Mouse (Mus musculus): ENCODE results near the gene Pcnx4. TPM values are rescaled to one million over a fixed set of nuclear protein-coding genes. Genes with fewer than 3 reads are reported as not detected.

Pcnx4 gene
- total and polyA plus RNA-seq, 2 experiments from 2014 or later: 21.3 to 22.7 TPM

- Histone ChIP-seq H3K4me2 (ENCODE audit: low read depth, low read length, poor library complexity, severe bottlenecking) (no peak overlapping the region), H3K9ac (replicated peaks; ENCODE audit: low read length, poor library complexity, severe bottlenecking) (no peak overlapping the region), H3K27ac (ENCODE audit: low read depth, low read length) (no peak overlapping the region), H3K4me3 (ENCODE audit: low read depth, low read length) (no peak overlapping the region), H3K27me3 (ENCODE audit: insufficient read depth, low read length) (no peaks in the 10 kb centered on the region), H3K9me3 (ENCODE audit: low read length) (no peaks in the 10 kb centered on the region), H3K4me1 (ENCODE audit: insufficient read depth, low read length) (no peaks in the 10 kb centered on the region), H3K36me3 (ENCODE audit: insufficient read depth, low read length) (no peaks in the 10 kb centered on the region)
- WGBS: 56% methylated on average over 3 of the region's 3 CpGs
- ATAC-seq (ENCODE audit: low FRiP score): no peak
- peak; percentile 71 for DNase-seq (ENCODE audit: low spot score)
- TF ChIP-seq CTCF (IDR thresholded peaks at IDR 0.05): peak; percentile 82
Observed at GRCm38 (mm10) chr12:72515446-72515845, 20.7 kb upstream of the Pcnx4 start.

GRCm38 (mm10) chr12:72518114-72518728 lies 18.0 kb upstream of the Pcnx4 start:
- H3K27ac ChIP-seq (ENCODE audit: low read depth, low read length): no peak overlapping the region
- no peaks in the 10 kb centered on the region for H3K9me3 ChIP-seq (ENCODE audit: low read length)
- H3K4me1 ChIP-seq (ENCODE audit: insufficient read depth, low read length): no peaks in the 10 kb centered on the region
- H3K4me3 ChIP-seq (ENCODE audit: low read depth, low read length): no peak overlapping the region
- H3K36me3 ChIP-seq (ENCODE audit: insufficient read depth, low read length): no peaks in the 10 kb centered on the region
- TF ChIP-seq CTCF (IDR thresholded peaks at IDR 0.05): no peak
- 48% methylated on average over 12 of the region's 12 CpGs for WGBS
- ATAC-seq (ENCODE audit: low FRiP score) (no peak), DNase-seq (ENCODE audit: low spot score) (no peak)
- H3K9ac ChIP-seq (replicated peaks; ENCODE audit: low read length, poor library complexity, severe bottlenecking): no peak overlapping the region
- no peaks in the 10 kb centered on the region for H3K27me3 ChIP-seq (ENCODE audit: insufficient read depth, low read length)
- no peak overlapping the region; the same call in 1 of the 2 replicates for H3K4me2 ChIP-seq (ENCODE audit: low read depth, low read length, poor library complexity, severe bottlenecking)

- no peak overlapping the region for H3K4me2 ChIP-seq (ENCODE audit: low read depth, low read length, poor library complexity, severe bottlenecking)
- DNase-seq (ENCODE audit: low spot score): peak; percentile 30
- no peaks in the 10 kb centered on the region for H3K4me1 ChIP-seq (ENCODE audit: insufficient read depth, low read length)
- TF ChIP-seq CTCF (IDR thresholded peaks at IDR 0.05): no peak
- H3K9me3 ChIP-seq (ENCODE audit: low read length): no peaks in the 10 kb centered on the region
- ATAC-seq (ENCODE audit: low FRiP score): no peak
- H3K27me3 ChIP-seq (ENCODE audit: insufficient read depth, low read length): no peaks in the 10 kb centered on the region
- H3K4me3 ChIP-seq (ENCODE audit: low read depth, low read length): no peak overlapping the region
- WGBS: 51% methylated on average over 9 of the region's 9 CpGs
- H3K27ac ChIP-seq (ENCODE audit: low read depth, low read length): no peak overlapping the region
- no peak overlapping the region for H3K9ac ChIP-seq (replicated peaks; ENCODE audit: low read length, poor library complexity, severe bottlenecking)
- no peaks in the 10 kb centered on the region for H3K36me3 ChIP-seq (ENCODE audit: insufficient read depth, low read length)
Observed at GRCm38 (mm10) chr12:72519352-72519751, 16.8 kb upstream of the Pcnx4 start.

DNA sequence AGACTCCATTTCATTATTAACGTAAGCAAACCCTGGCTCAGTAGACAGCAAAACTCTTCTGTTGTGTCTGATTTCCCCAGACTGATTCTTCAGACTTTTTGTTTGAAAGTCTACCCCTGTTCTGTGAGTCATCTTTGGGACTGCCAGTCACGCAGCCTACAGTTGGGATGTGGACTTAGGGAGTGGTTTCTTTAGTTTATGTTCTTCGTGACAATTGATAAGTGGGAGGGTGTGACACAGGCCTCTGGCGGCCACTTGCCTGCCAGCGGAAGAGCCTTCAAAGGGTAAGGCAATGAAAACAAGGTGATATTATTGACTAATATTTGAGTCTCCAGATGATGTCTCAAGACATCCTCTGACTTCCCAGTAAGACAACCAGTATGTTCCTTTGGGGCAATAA lies 16.3 kb upstream of the Pcnx4 start:
- no peaks in the 10 kb centered on the region for H3K27me3 ChIP-seq (ENCODE audit: insufficient read depth, low read length)
- no peaks in the 10 kb centered on the region for H3K4me1 ChIP-seq (ENCODE audit: insufficient read depth, low read length)
- DNase-seq (ENCODE audit: low spot score): no peak
- no peaks in the 10 kb centered on the region for H3K36me3 ChIP-seq (ENCODE audit: insufficient read depth, low read length)
- no peak for TF ChIP-seq CTCF (IDR thresholded peaks at IDR 0.05)
- H3K9ac ChIP-seq (replicated peaks; ENCODE audit: low read length, poor library complexity, severe bottlenecking): no peak overlapping the region
- no peaks in the 10 kb centered on the region for H3K9me3 ChIP-seq (ENCODE audit: low read length)
- 85% methylated on average over 5 of the region's 5 CpGs for WGBS
- no peak overlapping the region for H3K27ac ChIP-seq (ENCODE audit: low read depth, low read length)
- ATAC-seq (ENCODE audit: low FRiP score): no peak
- H3K4me3 ChIP-seq (ENCODE audit: low read depth, low read length): no peak overlapping the region
- no peak overlapping the region for H3K4me2 ChIP-seq (ENCODE audit: low read depth, low read length, poor library complexity, severe bottlenecking)

- DNase-seq (ENCODE audit: low spot score) (peak; percentile 72), ATAC-seq (ENCODE audit: low FRiP score) (no peak)
- no peaks in the 10 kb centered on the region for H3K9me3 ChIP-seq (ENCODE audit: low read length)
- H3K4me2 ChIP-seq (ENCODE audit: low read depth, low read length, poor library complexity, severe bottlenecking): no peak overlapping the region
- H3K27ac ChIP-seq (ENCODE audit: low read depth, low read length): no peak overlapping the region
- H3K4me1 ChIP-seq (ENCODE audit: insufficient read depth, low read length): no peaks in the 10 kb centered on the region
- no peak overlapping the region for H3K4me3 ChIP-seq (ENCODE audit: low read depth, low read length)
- 6% methylated on average over 2 of the region's 2 CpGs for WGBS
- H3K9ac ChIP-seq (replicated peaks; ENCODE audit: low read length, poor library complexity, severe bottlenecking): no peak overlapping the region
- peak; percentile 96 for TF ChIP-seq CTCF (IDR thresholded peaks at IDR 0.05)
- no peaks in the 10 kb centered on the region for H3K36me3 ChIP-seq (ENCODE audit: insufficient read depth, low read length)
- no peaks in the 10 kb centered on the region for H3K27me3 ChIP-seq (ENCODE audit: insufficient read depth, low read length)
Observed at GRCm38 (mm10) chr12:72520645-72521044, 15.5 kb upstream of the Pcnx4 start.

DNA sequence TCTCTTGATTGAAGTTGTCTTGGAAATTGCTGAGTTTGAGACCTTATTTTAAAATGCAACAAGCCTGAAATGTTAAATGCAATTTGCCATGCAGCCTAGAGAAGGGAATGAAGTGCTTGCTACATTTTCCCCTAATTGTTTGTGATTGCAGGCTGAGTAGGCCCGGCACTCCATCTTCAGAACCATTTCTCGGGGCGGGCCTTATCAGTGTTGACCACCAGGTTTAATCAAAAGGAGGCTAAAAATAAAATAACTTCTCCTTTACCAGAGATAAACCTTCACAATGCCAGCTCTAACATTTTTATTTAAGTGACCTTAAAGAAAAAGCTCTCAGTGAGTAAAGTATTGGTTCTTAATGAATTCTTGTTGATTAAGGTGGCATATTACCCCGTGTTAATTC lies 10.6 kb upstream of the Pcnx4 start:
- DNase-seq (ENCODE audit: low spot score): no peak
- no peak overlapping the region for H3K4me2 ChIP-seq (ENCODE audit: low read depth, low read length, poor library complexity, severe bottlenecking)
- no peaks in the 10 kb centered on the region for H3K27me3 ChIP-seq (ENCODE audit: insufficient read depth, low read length)
- no peak overlapping the region for H3K27ac ChIP-seq (ENCODE audit: low read depth, low read length)
- ATAC-seq (ENCODE audit: low FRiP score): no peak
- no peaks in the 10 kb centered on the region for H3K9me3 ChIP-seq (ENCODE audit: low read length)
- 70% methylated on average over 4 of the region's 4 CpGs for whole genome bisulfite sequencing
- no peak for TF ChIP-seq CTCF (IDR thresholded peaks at IDR 0.05)
- no peaks in the 10 kb centered on the region for H3K36me3 ChIP-seq (ENCODE audit: insufficient read depth, low read length)
- no peak overlapping the region for H3K9ac ChIP-seq (replicated peaks; ENCODE audit: low read length, poor library complexity, severe bottlenecking)
- H3K4me1 ChIP-seq (ENCODE audit: insufficient read depth, low read length): no peaks in the 10 kb centered on the region
- H3K4me3 ChIP-seq (ENCODE audit: low read depth, low read length): no peak overlapping the region
